ENCODE assay signal across 14 mouse cellular contexts in genomic region chr10:69946271-69946670, GRCm38 (mm10).
DNase-seq lines count a peak whose midpoint lies in the region; ATAC-seq lines count a peak whose summit lies in the region.
"Had no signal": no experiment of that assay in that cellular context is flagged by ENCODE, and none has a peak within 500 bp of the region (broad histone marks: within the 10 kb centered on the region; RNA-seq: fewer than 3 reads in every experiment).

No protein-coding gene starts in this region.

- H3K36me3 ChIP-seq in kidney, embryonic 16.5 days (ENCODE audit: insufficient read depth, low read length): no peaks in the 10 kb centered on the region
- no peaks in the 10 kb centered on the region; the same call in 1 of the 2 replicates for H3K36me3 ChIP-seq in midbrain, embryonic 12.5 days
- no peaks in the 10 kb centered on the region for H3K36me3 ChIP-seq in midbrain, embryonic 11.5 days (ENCODE audit: control insufficient read depth, insufficient read depth, low read length)
- H3K36me3 ChIP-seq in neural tube, embryonic 15.5 days: no peaks in the 10 kb centered on the region
- H3K36me3 ChIP-seq: forebrain, embryonic 10.5 days; liver, embryonic 13.5 days had no signal

- 0 out of 2 replicates have a peak, but pooled peaks have one; percentile 3 for ATAC-seq in frontal cortex, adult (ENCODE audit: low TSS enrichment)
- ATAC-seq in kidney, embryonic 16.5 days (ENCODE audit: low FRiP score, low TSS enrichment): no peak
- no peak for ATAC-seq in midbrain, embryonic 12.5 days (ENCODE audit: low FRiP score, low read depth)
- no peak for ATAC-seq in midbrain, embryonic 11.5 days (ENCODE audit: low FRiP score)
- ATAC-seq in neural tube, embryonic 15.5 days (ENCODE audit: low FRiP score): no peak

- H3K4me1 ChIP-seq in kidney, embryonic 16.5 days (ENCODE audit: insufficient read depth, low read length): no peaks in the 10 kb centered on the region
- peaks cover 28% of the 10 kb centered on the region for H3K4me1 ChIP-seq in midbrain, embryonic 12.5 days
- peaks cover 20% of the 10 kb centered on the region for H3K4me1 ChIP-seq in midbrain, embryonic 11.5 days (ENCODE audit: control insufficient read depth, insufficient read depth, low read length)
- H3K4me1 ChIP-seq in neural tube, embryonic 15.5 days: peaks cover 33% of the 10 kb centered on the region
- H3K4me1 ChIP-seq: liver, embryonic 13.5 days had no signal

- H3K9me3 ChIP-seq in kidney, embryonic 16.5 days (ENCODE audit: low read length): no peaks in the 10 kb centered on the region
- no peaks in the 10 kb centered on the region for H3K9me3 ChIP-seq in midbrain, embryonic 12.5 days
- no peaks in the 10 kb centered on the region for H3K9me3 ChIP-seq in midbrain, embryonic 11.5 days (ENCODE audit: control insufficient read depth, low read length)
- no peaks in the 10 kb centered on the region for H3K9me3 ChIP-seq in neural tube, embryonic 15.5 days (replicated peaks)
- H3K9me3 ChIP-seq: forebrain, embryonic 10.5 days; heart, embryonic 10.5 days; liver, embryonic 13.5 days had no signal

- H3K4me3 ChIP-seq in kidney, embryonic 16.5 days (ENCODE audit: low read length): no peak overlapping the region
- H3K4me3 ChIP-seq in midbrain, embryonic 12.5 days: no peak overlapping the region
- H3K4me3 ChIP-seq in midbrain, embryonic 11.5 days (ENCODE audit: low read depth, low read length): no peak overlapping the region
- no peak overlapping the region for H3K4me3 ChIP-seq in neural tube, embryonic 15.5 days (replicated peaks)
- H3K4me3 ChIP-seq: forebrain, embryonic 10.5 days; heart, embryonic 10.5 days; liver, embryonic 13.5 days had no signal

- no peak overlapping the region for H3K4me2 ChIP-seq in kidney, embryonic 16.5 days (replicated peaks; ENCODE audit: low read depth, low read length)
- H3K4me2 ChIP-seq in midbrain, embryonic 12.5 days (replicated peaks): no peak overlapping the region
- no peak overlapping the region for H3K4me2 ChIP-seq in midbrain, embryonic 11.5 days
- H3K4me2 ChIP-seq in neural tube, embryonic 15.5 days: no peak overlapping the region
- H3K4me2 ChIP-seq: liver, embryonic 13.5 days; lung, embryonic 14.5 days had no signal

- WGBS in kidney, embryonic 16.5 days: 83% methylated on average over 8 of the region's 8 CpGs
- WGBS in midbrain, embryonic 12.5 days: 83% methylated on average over 8 of the region's 8 CpGs
- WGBS in midbrain, embryonic 11.5 days: 87% methylated on average over 8 of the region's 8 CpGs
- WGBS in neural tube, embryonic 15.5 days: 85% methylated on average over 8 of the region's 8 CpGs

- DNase-seq in frontal cortex, adult 2 months (ENCODE audit: extremely low spot score in 1 of 2, low spot score in 1 of 2): no peak
- DNase-seq in kidney, adult 11 months: no peak
- no peak for DNase-seq in midbrain, embryonic 11.5 days (ENCODE audit: low spot score, missing footprints)
- DNase-seq: adrenal gland, postnatal 36 days; liver, embryonic 13.5 days; lung, embryonic 14.5 days; lung, postnatal 36 days; thymus, adult 2 months had no signal

- no peaks in the 10 kb centered on the region for H3K27me3 ChIP-seq in kidney, embryonic 16.5 days (ENCODE audit: insufficient read depth, low read length)
- H3K27me3 ChIP-seq in midbrain, embryonic 12.5 days: no peaks in the 10 kb centered on the region
- H3K27me3 ChIP-seq in midbrain, embryonic 11.5 days (ENCODE audit: control insufficient read depth, insufficient read depth, low read length): no peaks in the 10 kb centered on the region
- H3K27me3 ChIP-seq in neural tube, embryonic 15.5 days (replicated peaks): no peaks in the 10 kb centered on the region
- H3K27me3 ChIP-seq: liver, embryonic 13.5 days had no signal

- H3K9ac ChIP-seq in kidney, embryonic 16.5 days (replicated peaks; ENCODE audit: low read length): no peak overlapping the region
- H3K9ac ChIP-seq in midbrain, embryonic 12.5 days (replicated peaks): no peak overlapping the region
- no peak overlapping the region for H3K9ac ChIP-seq in midbrain, embryonic 11.5 days (ENCODE audit: low read length)
- no peak overlapping the region for H3K9ac ChIP-seq in neural tube, embryonic 15.5 days (replicated peaks)
- H3K9ac ChIP-seq: liver, embryonic 13.5 days; lung, embryonic 14.5 days had no signal

- peak overlapping the region; percentile 17; the same call in 1 of the 2 replicates for H3K27ac ChIP-seq in kidney, embryonic 16.5 days (ENCODE audit: low read length)
- 0 out of 2 replicates have a peak overlapping the region, but pooled peaks have one; percentile 49 for H3K27ac ChIP-seq in midbrain, embryonic 12.5 days (replicated peaks)
- no peak overlapping the region; the same call in 1 of the 2 replicates for H3K27ac ChIP-seq in midbrain, embryonic 11.5 days (ENCODE audit: low read depth, low read length)
- H3K27ac ChIP-seq in neural tube, embryonic 15.5 days (replicated peaks): peak overlapping the region; percentile 29; the same call in 1 of the 2 replicates
- H3K27ac ChIP-seq: forebrain, embryonic 10.5 days; heart, embryonic 10.5 days; liver, embryonic 13.5 days had no signal
